Mouse (Mus musculus) heart, adult 2 months (tissue): ENCODE results near the gene Tbc1d1. TPM values are rescaled to one million over a fixed set of nuclear protein-coding genes. Genes with fewer than 3 reads are reported as not detected.
A peak's percentile ranks its signal among the peaks of the same experiment; 100 is the strongest.

Experiments
- DNase-seq, 2 experiments: peaks; one replicate each; pipeline ENCODE4 v3.0.0; 2021
- H3K27ac ChIP-seq: fragments of 200-600 bp; 2 replicates; pipeline ENCODE4 v1.8.1; 2022
- H3K27me3 ChIP-seq: fragments of 200-500 bp; 2 replicates; pipeline ENCODE4 v1.6.1; 2012; ENCODE audit warnings: mild to moderate bottlenecking, low read length, inconsistent platforms, mixed read lengths; ENCODE audit not compliant: control insufficient read depth, insufficient read depth
- H3K36me3 ChIP-seq: fragments of 200-500 bp; 2 replicates; pipeline ENCODE4 v1.6.1; 2012; ENCODE audit warnings: low read length, inconsistent platforms; ENCODE audit not compliant: control insufficient read depth, insufficient read depth
- H3K4me1 ChIP-seq: fragments of 200-500 bp; 2 replicates; pipeline ENCODE4 v1.6.1; 2011; ENCODE audit warnings: low read length; ENCODE audit not compliant: control insufficient read depth, insufficient read depth
- H3K4me3 ChIP-seq: fragments of 200-600 bp; 2 replicates; pipeline ENCODE4 v1.8.1; 2022
- H3K79me2 ChIP-seq: fragments of 200-500 bp; replicated peaks from 2 replicates; pipeline ENCODE4 v1.6.1; 2012; ENCODE audit warnings: mild to moderate bottlenecking, inconsistent platforms, low read length, moderate library complexity, mixed read lengths; ENCODE audit not compliant: control insufficient read depth, insufficient read depth
- H3K9ac ChIP-seq: fragments of 200-500 bp; 2 replicates; pipeline ENCODE4 v1.6.1; 2012; ENCODE audit warnings: low read depth, mild to moderate bottlenecking, control low read depth, inconsistent platforms, low read length, mixed read lengths
- CTCF ChIP-seq: fragments of 200-600 bp; IDR thresholded peaks from 2 replicates; pipeline ENCODE4 v1.8.1; 2022; ENCODE audit warnings: antibody characterized with exemption, mild to moderate bottlenecking, moderate library complexity
- EP300 ChIP-seq: fragments of 200-500 bp; IDR thresholded peaks from 2 replicates; pipeline ENCODE4 v1.6.1; 2011; ENCODE audit warnings: low read depth, low read length, control low read depth; ENCODE audit not compliant: insufficient read depth
- POLR2A ChIP-seq: fragments of 200-500 bp; IDR thresholded peaks from 2 replicates; pipeline ENCODE4 v1.6.1; 2011; ENCODE audit warnings: mild to moderate bottlenecking, low read depth, low read length, control low read depth; ENCODE audit not compliant: insufficient read depth
- WGBS: fragments of 180-500 bp; shearing (Covaris S2); methylation state at CpG from one replicate; pipeline ENCODE4 v1.1.7; 2018; 5-methylcytosine and 5-hydroxymethylcytosine counted together
- intact Hi-C: fragments of 180-260 bp; cut with DNase I; formaldehyde crosslinking; loops from one replicate; pipeline ENCODE4 v1.15.1; 2025
- polyA plus RNA-seq: library from polyadenylated mRNA; depleted of rRNA; stranded (reverse); fragments of >200 nt; gene quantifications from 2 replicates; pipeline ENCODE4 v1.2.3, GENCODE M21; 2012
- total RNA-seq, 2 experiments: library from RNA; stranded (reverse); gene quantifications; 2 replicates each; pipeline ENCODE4 v1.2.3; 2021

The Tbc1d1 gene
- total and polyA plus RNA-seq, 3 experiments = 13.2 to 22.1 (median 13.6) TPM

GRCm38 (mm10) chr5:64251435-64251834 is 95.3 kb downstream of the Tbc1d1 start:
- Histone ChIP-seq H3K27me3 (no peaks in the 10 kb centered on the region), H3K4me3 (no peak overlapping the region), H3K27ac (peak overlapping the region; percentile 47), H3K79me2 (no peaks in the 10 kb centered on the region), H3K36me3 (no peaks in the 10 kb centered on the region; the same call in 1 of the 2 replicates), H3K9ac (no peak overlapping the region), H3K4me1 (peaks cover 6% of the 10 kb centered on the region)
- TF ChIP-seq POLR2A (no peak), EP300 (no peak), CTCF (no peak)
- WGBS = 50% methylated on average over 5 of the region's 5 CpGs
- DNase-seq = no peak
- intact Hi-C loops = no loop called here

DNA sequence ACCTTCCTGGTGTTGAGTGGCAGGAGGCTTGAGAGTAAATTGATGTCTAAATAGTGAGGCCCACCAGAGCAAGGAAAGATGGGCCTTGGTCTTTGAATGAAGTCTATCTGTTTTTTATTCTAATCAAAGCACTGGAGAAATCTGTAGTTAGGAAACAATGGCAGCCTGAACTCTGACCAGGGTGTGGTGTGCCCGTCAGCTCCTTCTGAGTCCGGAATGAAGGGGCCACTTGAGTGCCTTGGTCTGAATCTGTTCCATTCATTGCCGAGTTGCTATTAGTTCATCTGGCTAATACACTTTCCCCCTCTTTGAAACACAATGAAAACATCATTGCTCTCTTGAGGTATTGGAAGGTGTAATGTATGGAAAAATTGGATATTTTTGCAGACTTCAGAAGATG is 98.2 kb downstream of the Tbc1d1 start:
- DNase-seq = no peak
- no peak overlapping the region for H3K27ac ChIP-seq
- intact Hi-C loops = no loop called here
- H3K79me2 ChIP-seq = no peaks in the 10 kb centered on the region
- no peaks in the 10 kb centered on the region for H3K27me3 ChIP-seq
- H3K36me3 ChIP-seq = no peaks in the 10 kb centered on the region; the same call in 1 of the 2 replicates
- no peak overlapping the region for H3K4me3 ChIP-seq
- no peak overlapping the region for H3K9ac ChIP-seq
- 54% methylated on average over 3 of the region's 3 CpGs for WGBS
- no peak for TF ChIP-seq POLR2A
- TF ChIP-seq EP300 = no peak
- no peak for TF ChIP-seq CTCF
- H3K4me1 ChIP-seq = peaks cover 6% of the 10 kb centered on the region

GRCm38 (mm10) chr5:64254988-64255387 is 98.9 kb downstream of the Tbc1d1 start:
- WGBS = 84% methylated on average over 6 of the region's 6 CpGs
- TF ChIP-seq CTCF (no peak), EP300 (no peak), POLR2A (no peak)
- intact Hi-C loops = no loop called here

DNA sequence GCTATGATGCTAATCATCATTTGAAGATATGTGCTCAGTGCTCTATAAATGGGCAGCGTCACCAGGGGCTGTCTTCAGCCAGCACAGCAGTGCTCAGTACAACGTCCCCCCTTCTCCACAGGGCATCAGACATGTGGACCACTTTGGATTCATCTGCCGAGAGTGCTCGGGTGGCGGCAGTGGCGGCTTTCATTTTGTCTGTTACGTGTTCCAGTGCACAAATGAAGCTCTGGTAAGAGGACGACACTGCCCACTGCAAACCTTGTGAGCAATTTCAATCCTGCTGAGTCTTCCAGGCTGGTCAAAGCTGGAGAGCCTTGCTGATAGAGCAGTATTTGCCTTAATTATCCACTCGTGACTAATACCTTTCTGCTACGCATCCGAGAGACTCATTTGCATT is 107.2 kb downstream of the Tbc1d1 start:
- no peaks in the 10 kb centered on the region for H3K27me3 ChIP-seq
- H3K9ac ChIP-seq = no peak overlapping the region
- intact Hi-C loops = no loop called here
- no peaks in the 10 kb centered on the region for H3K36me3 ChIP-seq
- TF ChIP-seq EP300 (no peak), CTCF (no peak), POLR2A (no peak)
- WGBS = 92% methylated on average over 11 of the region's 11 CpGs
- H3K79me2 ChIP-seq = no peaks in the 10 kb centered on the region; the same call in 1 of the 2 replicates
- DNase-seq = no peak
- no peak overlapping the region for H3K4me3 ChIP-seq
- H3K4me1 ChIP-seq = peaks cover 1% of the 10 kb centered on the region; the same call in 1 of the 2 replicates
- no peak overlapping the region for H3K27ac ChIP-seq

More at GRCm38 (mm10) chr5:64254988-64255387, 98.9 kb downstream of the Tbc1d1 start:
- Histone ChIP-seq H3K9ac (no peak overlapping the region), H3K4me1 (peaks cover 6% of the 10 kb centered on the region), H3K4me3 (no peak overlapping the region), H3K27ac (no peak overlapping the region), H3K36me3 (no peaks in the 10 kb centered on the region; the same call in 1 of the 2 replicates), H3K27me3 (no peaks in the 10 kb centered on the region), H3K79me2 (no peaks in the 10 kb centered on the region)
- DNase-seq = no peak

DNA sequence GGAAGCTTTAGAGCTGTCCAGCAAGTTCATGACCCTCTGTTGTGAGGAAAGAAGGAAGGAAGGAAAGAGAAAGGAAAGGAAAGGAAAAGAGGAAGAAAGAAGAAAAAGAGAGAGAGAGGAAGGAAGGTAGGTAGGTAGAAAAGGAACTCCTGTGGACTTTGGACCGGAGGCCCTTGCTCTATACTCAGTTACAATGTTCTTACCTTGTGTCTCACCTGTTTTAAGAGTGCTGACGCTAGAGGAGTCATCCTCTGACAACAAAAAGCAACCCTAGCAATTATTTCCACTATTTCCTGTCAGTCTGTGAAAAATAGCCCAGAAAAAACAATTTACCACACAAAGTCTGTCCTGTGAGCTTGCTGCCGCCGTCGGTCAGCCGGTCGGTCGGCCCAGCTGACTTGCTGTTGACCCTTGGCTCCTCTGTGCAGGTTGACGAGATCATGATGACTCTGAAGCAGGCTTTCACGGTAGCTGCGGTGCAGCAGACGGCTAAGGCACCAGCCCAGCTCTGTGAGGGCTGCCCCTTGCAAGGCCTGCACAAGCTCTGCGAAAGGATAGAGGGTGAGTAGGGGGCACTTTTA is 107.9 kb downstream of the Tbc1d1 start:
- H3K4me3 ChIP-seq = no peak overlapping the region
- H3K36me3 ChIP-seq = no peaks in the 10 kb centered on the region
- intact Hi-C loops = no loop called here
- H3K9ac ChIP-seq = no peak overlapping the region
- DNase-seq = no peak
- TF ChIP-seq POLR2A (no peak), EP300 (no peak), CTCF (no peak)
- no peak overlapping the region for H3K27ac ChIP-seq
- no peaks in the 10 kb centered on the region for H3K27me3 ChIP-seq
- WGBS = 84% methylated on average over 13 of the region's 13 CpGs
- peaks cover 1% of the 10 kb centered on the region; the same call in 1 of the 2 replicates for H3K4me1 ChIP-seq
- no peaks in the 10 kb centered on the region; the same call in 1 of the 2 replicates for H3K79me2 ChIP-seq

GRCm38 (mm10) chr5:64265145-64265544 is 109.0 kb downstream of the Tbc1d1 start:
- intact Hi-C loops = loop anchor here (1.0 kb wide), 1 partner anchor 64 kb away; no protein-coding TSS in a partner anchor

More at GRCm38 (mm10) chr5:64265145-64265544, 109.0 kb downstream of the Tbc1d1 start:
- no peak overlapping the region for H3K9ac ChIP-seq
- H3K79me2 ChIP-seq = no peaks in the 10 kb centered on the region; the same call in 1 of the 2 replicates
- H3K4me3 ChIP-seq = no peak overlapping the region
- no peak; the same call in 1 of the 2 replicates for TF ChIP-seq CTCF
- 29% methylated on average over 3 of the region's 3 CpGs for WGBS
- H3K27ac ChIP-seq = no peak overlapping the region
- H3K4me1 ChIP-seq = peaks cover 1% of the 10 kb centered on the region; the same call in 1 of the 2 replicates
- H3K27me3 ChIP-seq = no peaks in the 10 kb centered on the region
- H3K36me3 ChIP-seq = no peaks in the 10 kb centered on the region
- peak in 1 of 2 experiments; percentile 51 for DNase-seq
